Mouse (Mus musculus) layer of hippocampus, adult 6 months (tissue): ENCODE data around the gene Olfr1390. TPM values are rescaled to one million over a fixed set of nuclear protein-coding genes. Genes with fewer than 3 reads are reported as not detected.

ENCODE experiments used
- long read RNA-seq, 2 experiments: library from polyadenylated mRNA; unstranded; transcript quantifications; one replicate each; pipeline ENCODE4 v2.0.0; 2019 to 2020
- polyA plus RNA-seq: library from polyadenylated mRNA; unstranded; fragments of <200 nt; fragmentation: Nextera tagmentation; gene quantifications from 2 replicates; pipeline ENCODE4 v1.2.3, GENCODE M21; 2021

Olfr1390 gene
- not detected in 2 replicates for polyA plus RNA-seq
- long read RNA-seq, experiment 1 = 0 reads
- long read RNA-seq, experiment 2 = 0 reads

GRCm38 (mm10) chr11:49334888-49335287, at the start of gene Olfr1390:
Gene Olfr1390, plus strand, starts transcription at chr11:49335188.

DNA sequence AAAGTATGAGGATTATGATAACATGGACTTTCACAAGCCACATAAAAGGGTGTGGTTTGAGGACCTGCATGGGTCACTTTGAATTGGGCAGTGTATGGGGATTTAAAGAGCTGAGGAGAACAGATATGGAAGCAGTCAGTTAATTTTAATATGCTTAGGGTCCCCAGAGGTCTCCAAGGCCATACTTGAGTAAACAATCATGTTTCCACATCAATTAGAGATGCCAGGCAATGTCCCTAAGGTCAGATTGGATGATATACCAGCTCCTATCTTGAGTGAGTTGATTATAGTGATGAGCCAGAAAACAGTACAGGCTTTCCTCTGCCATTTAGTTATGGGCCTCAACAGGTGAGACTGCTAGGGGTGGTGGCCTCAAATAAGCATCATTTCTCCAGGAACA, 30.5 kb upstream of the Olfr1390 start, which contains the start of gene Olfr10:
Olfr10 (plus strand) TSS at position 301 of the 400 bp plus-strand sequence.

DNA sequence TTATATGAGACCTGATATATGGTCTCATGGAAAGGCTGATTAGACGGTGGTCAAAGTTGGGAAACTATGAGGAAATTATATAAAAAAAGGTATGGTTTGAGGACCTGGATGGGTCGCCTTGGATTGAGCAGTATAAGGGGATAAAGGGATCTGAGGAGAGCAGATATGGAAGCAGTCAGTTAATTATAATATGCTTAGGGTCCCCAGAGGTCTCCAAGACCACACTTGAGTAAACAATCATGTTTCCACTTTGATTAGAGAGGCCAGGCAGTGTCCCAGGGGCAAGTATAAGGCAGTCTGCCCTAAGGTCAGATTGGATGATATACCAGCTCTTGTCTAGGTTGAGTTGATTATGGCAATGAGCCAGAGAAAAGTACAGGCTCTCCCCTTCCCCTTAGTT, 12.5 kb upstream of the Olfr1390 start, which contains the start of gene Olfr1391:
Olfr1391 (plus strand) TSS at position 301 of the 400 bp plus-strand sequence.

Other genes starting within 250 kb of the Olfr1390 start
- not detected in 2 replicates for gene Olfr1396, start 220.3 kb upstream of the Olfr1390 start, polyA plus RNA-seq
- gene Olfr1395, start 192.9 kb upstream of the Olfr1390 start, polyA plus RNA-seq = not detected in 2 replicates
- not detected in 2 replicates for gene Olfr1394, start 180.8 kb upstream of the Olfr1390 start, polyA plus RNA-seq
- gene Btnl9, start 148.0 kb upstream of the Olfr1390 start, polyA plus RNA-seq = not detected in 2 replicates
- 11.0 and 11.7 TPM in 2 replicates for gene Zfp62, start 131.9 kb upstream of the Olfr1390 start, polyA plus RNA-seq
- 11.2 and 11.8 TPM in 2 replicates for gene Mgat1, start 91.0 kb upstream of the Olfr1390 start, polyA plus RNA-seq
- not detected in 2 replicates for gene Olfr1393, start 56.9 kb upstream of the Olfr1390 start, polyA plus RNA-seq
- not detected in 2 replicates for gene Olfr1392, start 49.9 kb upstream of the Olfr1390 start, polyA plus RNA-seq
- not detected in 2 replicates for gene Olfr10, start 30.4 kb upstream of the Olfr1390 start, polyA plus RNA-seq
- not detected in 2 replicates for gene Olfr1391, start 12.4 kb upstream of the Olfr1390 start, polyA plus RNA-seq
- gene Olfr1389, start 87.9 kb downstream of the Olfr1390 start, polyA plus RNA-seq = not detected in 2 replicates
- gene Olfr1388, start 101.4 kb downstream of the Olfr1390 start, polyA plus RNA-seq = not detected in 2 replicates
- not detected in 2 replicates for gene Olfr1387, start 120.2 kb downstream of the Olfr1390 start, polyA plus RNA-seq
- gene Olfr1386, start 129.9 kb downstream of the Olfr1390 start, polyA plus RNA-seq = not detected in 2 replicates
- not detected in 2 replicates for gene Olfr1385, start 153.9 kb downstream of the Olfr1390 start, polyA plus RNA-seq
- gene Olfr1384, start 171.5 kb downstream of the Olfr1390 start, polyA plus RNA-seq = not detected in 2 replicates
- not detected in 2 replicates for gene Olfr1383, start 184.5 kb downstream of the Olfr1390 start, polyA plus RNA-seq
- not detected in 2 replicates for gene Olfr1382, start 193.1 kb downstream of the Olfr1390 start, polyA plus RNA-seq
- gene Olfr1381, start 208.3 kb downstream of the Olfr1390 start, polyA plus RNA-seq = not detected in 2 replicates
- not detected in 2 replicates for gene Olfr1380, start 221.7 kb downstream of the Olfr1390 start, polyA plus RNA-seq